Mouse (Mus musculus) neural tube, embryonic 15.5 days (tissue): ENCODE results near the gene Tspan18. TPM values are rescaled to one million over a fixed set of nuclear protein-coding genes. Genes with fewer than 3 reads are reported as not detected.
A peak's percentile ranks its signal among the peaks of the same experiment; 100 is the strongest.

Experiments used
- ATAC-seq: fragments of 200-750 bp; cut with Nextera tagmentation; 2 replicates; pipeline ENCODE4 v1.8.0; 2017; ENCODE audit warnings: mild to moderate bottlenecking, moderate TSS enrichment, moderate library complexity; ENCODE audit not compliant: low FRiP score
- H3K27ac ChIP-seq: fragments of 300-500 bp; sonication (generic); replicated peaks from 2 replicates; pipeline ENCODE4 v1.5.1; 2015; ENCODE audit warnings: mild to moderate bottlenecking, inconsistent platforms
- H3K27me3 ChIP-seq: fragments of 300-500 bp; sonication (generic); replicated peaks from 2 replicates; pipeline ENCODE4 v1.6.1; 2015; ENCODE audit warnings: inconsistent platforms
- H3K36me3 ChIP-seq: fragments of 300-500 bp; sonication (generic); 2 replicates; pipeline ENCODE4 v1.6.1; 2015; ENCODE audit warnings: inconsistent platforms
- H3K4me1 ChIP-seq: fragments of 300-500 bp; sonication (generic); 2 replicates; pipeline ENCODE4 v1.6.1; 2015; ENCODE audit warnings: inconsistent platforms
- H3K4me2 ChIP-seq: fragments of 300-500 bp; sonication (generic); 2 replicates; pipeline ENCODE4 v1.6.1; 2015; ENCODE audit warnings: inconsistent platforms, mild to moderate bottlenecking, moderate library complexity
- H3K4me3 ChIP-seq: fragments of 300-500 bp; sonication (generic); replicated peaks from 2 replicates; pipeline ENCODE4 v1.5.1; 2015; ENCODE audit warnings: mild to moderate bottlenecking, inconsistent platforms
- H3K9ac ChIP-seq: fragments of 300-500 bp; sonication (generic); replicated peaks from 2 replicates; pipeline ENCODE4 v1.6.1; 2015; ENCODE audit warnings: mild to moderate bottlenecking, inconsistent platforms
- H3K9me3 ChIP-seq: fragments of 300-500 bp; sonication (generic); replicated peaks from 2 replicates; pipeline ENCODE4 v1.6.1; 2016; ENCODE audit warnings: inconsistent platforms
- WGBS: fragments of 180-500 bp; shearing (Covaris S2); methylation state at CpG from one replicate; pipeline ENCODE4 v1.1.7; 2015; ENCODE audit warnings: mixed read lengths; 5-methylcytosine and 5-hydroxymethylcytosine counted together
- polyA plus RNA-seq: library from polyadenylated mRNA; unstranded; fragments of >200 nt; fragmentation: Nextera tagmentation; extraction: Ambion mirVana; gene quantifications from 2 replicates; pipeline ENCODE4 v1.2.1, GENCODE M21; 2015

Gene Tspan18
- polyA plus RNA-seq, 1 experiment from 2014 or later = 22.0 TPM

- no peak overlapping the region for H3K4me3 ChIP-seq
- 87% methylated on average over 3 of the region's 3 CpGs for WGBS
- ATAC-seq = no peak
- H3K36me3 ChIP-seq = no peaks in the 10 kb centered on the region; the same call in 1 of the 2 replicates
- H3K9me3 ChIP-seq = no peaks in the 10 kb centered on the region
- H3K9ac ChIP-seq = no peak overlapping the region
- H3K27me3 ChIP-seq = no peaks in the 10 kb centered on the region
- peaks cover 60% of the 10 kb centered on the region for H3K4me1 ChIP-seq
- H3K4me2 ChIP-seq = no peak overlapping the region
- H3K27ac ChIP-seq = no peak overlapping the region
Observed at GRCm38 (mm10) chr2:93312458-93312857, 21.8 kb downstream of the Tspan18 start.

- Histone ChIP-seq H3K4me1 (peaks cover 43% of the 10 kb centered on the region), H3K4me2 (no peak overlapping the region), H3K36me3 (no peaks in the 10 kb centered on the region; the same call in 1 of the 2 replicates), H3K9me3 (no peaks in the 10 kb centered on the region), H3K4me3 (no peak overlapping the region), H3K27ac (no peak overlapping the region), H3K27me3 (no peaks in the 10 kb centered on the region), H3K9ac (no peak overlapping the region)
- no peak for ATAC-seq
- 77% methylated on average over 14 of the region's 14 CpGs for WGBS
Observed at GRCm38 (mm10) chr2:93309724-93310413, 24.4 kb downstream of the Tspan18 start.

GRCm38 (mm10) chr2:93306898-93307297, 27.4 kb downstream of the Tspan18 start:
- 89% methylated on average over 4 of the region's 4 CpGs for WGBS
- no peak overlapping the region for H3K9ac ChIP-seq
- no peak overlapping the region for H3K27ac ChIP-seq
- H3K4me1 ChIP-seq = peaks cover 46% of the 10 kb centered on the region
- H3K4me2 ChIP-seq = no peak overlapping the region
- no peaks in the 10 kb centered on the region; the same call in 1 of the 2 replicates for H3K36me3 ChIP-seq
- H3K4me3 ChIP-seq = no peak overlapping the region
- ATAC-seq = no peak
- H3K27me3 ChIP-seq = no peaks in the 10 kb centered on the region
- H3K9me3 ChIP-seq = no peaks in the 10 kb centered on the region

- no peak overlapping the region for H3K9ac ChIP-seq
- no peaks in the 10 kb centered on the region for H3K27me3 ChIP-seq
- H3K4me2 ChIP-seq = no peak overlapping the region
- no peaks in the 10 kb centered on the region for H3K9me3 ChIP-seq
- 51% methylated on average over 4 of the region's 4 CpGs for WGBS
- peak overlapping the region; percentile 79 for H3K27ac ChIP-seq
- ATAC-seq = no peak
- no peak overlapping the region for H3K4me3 ChIP-seq
- H3K36me3 ChIP-seq = no peaks in the 10 kb centered on the region
- peaks cover 44% of the 10 kb centered on the region for H3K4me1 ChIP-seq
Observed at GRCm38 (mm10) chr2:93304273-93304634, 30.1 kb downstream of the Tspan18 start.

GRCm38 (mm10) chr2:93303585-93304272, 30.6 kb downstream of the Tspan18 start:
- H3K36me3 ChIP-seq = no peaks in the 10 kb centered on the region
- H3K27me3 ChIP-seq = no peaks in the 10 kb centered on the region
- H3K9ac ChIP-seq = 0 out of 2 replicates have a peak overlapping the region, but pooled peaks have one; percentile 15
- H3K9me3 ChIP-seq = no peaks in the 10 kb centered on the region
- 19% methylated on average over 16 of the region's 16 CpGs for WGBS
- ATAC-seq = peak; percentile 11; the same call in 1 of the 2 replicates
- H3K4me2 ChIP-seq = no peak overlapping the region
- no peak overlapping the region for H3K4me3 ChIP-seq
- H3K27ac ChIP-seq = peak overlapping the region; percentile 79
- peaks cover 44% of the 10 kb centered on the region for H3K4me1 ChIP-seq

- Histone ChIP-seq H3K36me3 (no peaks in the 10 kb centered on the region), H3K4me1 (peaks cover 44% of the 10 kb centered on the region), H3K9me3 (no peaks in the 10 kb centered on the region), H3K4me2 (no peak overlapping the region), H3K27me3 (no peaks in the 10 kb centered on the region), H3K4me3 (no peak overlapping the region), H3K9ac (no peak overlapping the region), H3K27ac (peak overlapping the region; percentile 79)
- peak; percentile 21 for ATAC-seq
- WGBS = 30% methylated on average over 5 of the region's 5 CpGs
Observed at GRCm38 (mm10) chr2:93303260-93303584, 31.1 kb downstream of the Tspan18 start.

GRCm38 (mm10) chr2:93297656-93298055, 36.6 kb downstream of the Tspan18 start:
- no peaks in the 10 kb centered on the region for H3K27me3 ChIP-seq
- ATAC-seq = no peak
- H3K36me3 ChIP-seq = peaks cover 5% of the 10 kb centered on the region; the same call in 1 of the 2 replicates
- no peak overlapping the region for H3K27ac ChIP-seq
- no peak overlapping the region for H3K9ac ChIP-seq
- H3K4me3 ChIP-seq = no peak overlapping the region
- H3K9me3 ChIP-seq = no peaks in the 10 kb centered on the region; the same call in 1 of the 2 replicates
- H3K4me2 ChIP-seq = no peak overlapping the region
- H3K4me1 ChIP-seq = peaks cover 23% of the 10 kb centered on the region
- WGBS = 79% methylated on average over 3 of the region's 3 CpGs

- Histone ChIP-seq H3K9me3 (no peaks in the 10 kb centered on the region; the same call in 1 of the 2 replicates), H3K27me3 (no peaks in the 10 kb centered on the region), H3K4me3 (no peak overlapping the region), H3K9ac (0 out of 2 replicates have a peak overlapping the region, but pooled peaks have one; percentile 1), H3K36me3 (peaks cover 5% of the 10 kb centered on the region; the same call in 1 of the 2 replicates), H3K27ac (peak overlapping the region; percentile 42), H3K4me2 (no peak overlapping the region), H3K4me1 (peaks cover 59% of the 10 kb centered on the region)
- no peak for ATAC-seq
- 24% methylated on average over 13 of the region's 13 CpGs for WGBS
Observed at GRCm38 (mm10) chr2:93291186-93291926, 42.9 kb downstream of the Tspan18 start.

GRCm38 (mm10) chr2:93290345-93291118, 43.8 kb downstream of the Tspan18 start:
- peak overlapping the region; percentile 42; the same call in 1 of the 2 replicates for H3K27ac ChIP-seq
- no peaks in the 10 kb centered on the region; the same call in 1 of the 2 replicates for H3K9me3 ChIP-seq
- 30% methylated on average over 7 of the region's 7 CpGs for WGBS
- H3K4me2 ChIP-seq = no peak overlapping the region
- H3K36me3 ChIP-seq = peaks cover 5% of the 10 kb centered on the region; the same call in 1 of the 2 replicates
- H3K4me3 ChIP-seq = no peak overlapping the region
- peaks cover 67% of the 10 kb centered on the region for H3K4me1 ChIP-seq
- no peaks in the 10 kb centered on the region for H3K27me3 ChIP-seq
- ATAC-seq = no peak
- H3K9ac ChIP-seq = no peak overlapping the region

GRCm38 (mm10) chr2:93289161-93289560, 45.1 kb downstream of the Tspan18 start:
- peaks cover 5% of the 10 kb centered on the region; the same call in 1 of the 2 replicates for H3K36me3 ChIP-seq
- H3K4me2 ChIP-seq = no peak overlapping the region
- H3K9ac ChIP-seq = no peak overlapping the region
- H3K9me3 ChIP-seq = no peaks in the 10 kb centered on the region; the same call in 1 of the 2 replicates
- peak overlapping the region; percentile 54; the same call in 1 of the 2 replicates for H3K27ac ChIP-seq
- no peaks in the 10 kb centered on the region for H3K27me3 ChIP-seq
- H3K4me1 ChIP-seq = peaks cover 81% of the 10 kb centered on the region
- no peak overlapping the region for H3K4me3 ChIP-seq
- WGBS = 53% methylated on average over 10 of the region's 10 CpGs
- ATAC-seq = no peak

- ATAC-seq = peak; percentile 25; the same call in 1 of the 2 replicates
- H3K4me1 ChIP-seq = peaks cover 90% of the 10 kb centered on the region
- 24% methylated on average over 4 of the region's 4 CpGs for WGBS
- H3K27me3 ChIP-seq = no peaks in the 10 kb centered on the region
- peak overlapping the region; percentile 79 for H3K27ac ChIP-seq
- no peaks in the 10 kb centered on the region for H3K9me3 ChIP-seq
- 0 out of 2 replicates have a peak overlapping the region, but pooled peaks have one; percentile 5 for H3K4me2 ChIP-seq
- H3K36me3 ChIP-seq = no peaks in the 10 kb centered on the region
- no peak overlapping the region for H3K4me3 ChIP-seq
- H3K9ac ChIP-seq = peak overlapping the region; percentile 23
Observed at GRCm38 (mm10) chr2:93287348-93287747, 47.0 kb downstream of the Tspan18 start.
